Mouse (Mus musculus) liver, embryonic 14.5 days (tissue): ENCODE measurements around the gene Vmn1r39. TPM values are rescaled to one million over a fixed set of nuclear protein-coding genes. Genes with fewer than 3 reads are reported as not detected.
"Not testable (repeated sequence)": the region's sequence is repeated elsewhere in the genome, so short reads cannot be mapped to it uniquely, and the experiment has no call there.

Experiments
- ATAC-seq: fragments of 200-750 bp; cut with Nextera tagmentation; 2 replicates; pipeline ENCODE4 v1.8.0; 2017; ENCODE audit warnings: moderate number of reproducible peaks, mild to moderate bottlenecking, moderate library complexity; ENCODE audit not compliant: insufficient read depth
- DNase-seq, 3 experiments: peaks; one replicate each; pipeline ENCODE4 v3.0.0-alpha.2; 2012 to 2013; ENCODE audit warnings: low read depth in 3 of 3, low spot score in 3 of 3
- H3K27ac ChIP-seq: fragments of 300-500 bp; sonication (generic); 2 replicates; pipeline ENCODE4 v1.5.1; 2014; ENCODE audit warnings: moderate library complexity, mild to moderate bottlenecking, control low read depth, inconsistent platforms
- H3K27me3 ChIP-seq: fragments of 300-500 bp; sonication (generic); 2 replicates; pipeline ENCODE4 v1.6.1; 2014; ENCODE audit warnings: mild to moderate bottlenecking, low read length, moderate library complexity; ENCODE audit not compliant: control insufficient read depth, insufficient read depth
- H3K36me3 ChIP-seq: fragments of 300-500 bp; sonication (generic); replicated peaks from 2 replicates; pipeline ENCODE4 v1.6.1; 2014; ENCODE audit warnings: low read depth; ENCODE audit not compliant: control insufficient read depth, insufficient read depth
- H3K4me1 ChIP-seq, 2 experiments: fragments of 200-500 bp in 1 of 2; fragments of 300-500 bp in 1 of 2; sonication (generic) in 1 of 2; replicated peaks; 2 replicates each; pipeline ENCODE4 v1.6.1; 2012 to 2014; ENCODE audit warnings: antibody characterized with exemption in 1 of 2, inconsistent platforms in 1 of 2, low read length in 1 of 2; ENCODE audit not compliant: control insufficient read depth in 2 of 2, insufficient read depth in 2 of 2
- H3K4me2 ChIP-seq: fragments of 300-500 bp; sonication (generic); 2 replicates; pipeline ENCODE4 v1.6.1; 2014; ENCODE audit warnings: low read depth, mild to moderate bottlenecking, control low read depth, moderate library complexity
- H3K4me3 ChIP-seq, 2 experiments: fragments of 200-500 bp in 1 of 2; fragments of 300-500 bp in 1 of 2; sonication (generic) in 1 of 2; 2 replicates each; pipeline ENCODE4 v1.5.1; 2012 to 2014; ENCODE audit warnings: low read depth in 2 of 2, low read length in 2 of 2, mild to moderate bottlenecking in 2 of 2, control low read depth in 1 of 2, inconsistent platforms in 1 of 2, moderate library complexity in 1 of 2; ENCODE audit not compliant: insufficient read depth in 1 of 2
- H3K9ac ChIP-seq: fragments of 300-500 bp; sonication (generic); replicated peaks from 2 replicates; pipeline ENCODE4 v1.6.1; 2014; ENCODE audit warnings: mild to moderate bottlenecking, control low read depth, moderate library complexity
- H3K9me3 ChIP-seq: fragments of 300-500 bp; sonication (generic); 2 replicates; pipeline ENCODE4 v1.6.1; 2016; ENCODE audit warnings: low read length, mixed read lengths; ENCODE audit not compliant: control insufficient read depth
- CTCF ChIP-seq: IDR thresholded peaks from 2 replicates; pipeline ENCODE4 v1.5.1; 2016; ENCODE audit warnings: antibody characterized with exemption, low read depth, control low read depth
- EP300 ChIP-seq: IDR thresholded peaks from 2 replicates; pipeline ENCODE4 v1.6.1; 2016; ENCODE audit warnings: antibody characterized with exemption, low read depth
- WGBS: fragments of 180-500 bp; shearing (Covaris S2); extraction: QIAGEN DNeasy Blood & Tissue Kit; methylation state at CpG from one replicate; pipeline ENCODE4 v1.1.7; 2014; ENCODE audit not compliant: insufficient replicate concordance; 5-methylcytosine and 5-hydroxymethylcytosine counted together
- polyA plus RNA-seq, 2 experiments: library from polyadenylated mRNA; depleted of rRNA in 1 of 2; stranded (reverse) in 1 of 2; unstranded in 1 of 2; fragments of >200 nt; fragmentation: Nextera tagmentation in 1 of 2; extraction: Ambion mirVana in 1 of 2; gene quantifications; 2 replicates each; pipeline versions ENCODE4 v1.2.1 to v1.2.3; 2012 to 2014

Vmn1r39 gene
- polyA plus RNA-seq, 2 experiments, result not detected

- peak; percentile 44; the same call in 1 of the 2 replicates for TF ChIP-seq CTCF
Observed at GRCm38 (mm10) chr6:66840631-66841030, 30.2 kb upstream of the Vmn1r39 start.

GRCm38 (mm10) chr6:66836932-66837331, 26.5 kb upstream of the Vmn1r39 start:
- DNase-seq, result no peak
- Histone ChIP-seq H3K27ac (no peak overlapping the region), H3K9ac (no peak overlapping the region), H3K9me3 (no peaks in the 10 kb centered on the region), H3K36me3 (no peaks in the 10 kb centered on the region), H3K27me3 (no peaks in the 10 kb centered on the region), H3K4me1 (no peaks in the 10 kb centered on the region), H3K4me2 (no peak overlapping the region), H3K4me3 (no peak overlapping the region)
- TF ChIP-seq CTCF (no peak), EP300 (no peak)
- no peak for ATAC-seq

More at GRCm38 (mm10) chr6:66840631-66841030, 30.2 kb upstream of the Vmn1r39 start:
- not testable (repeated sequence) for H3K27me3 ChIP-seq, H3K9me3 ChIP-seq, H3K9ac ChIP-seq, H3K4me2 ChIP-seq, ATAC-seq, H3K27ac ChIP-seq, H3K4me1 ChIP-seq, H3K4me3 ChIP-seq, H3K36me3 ChIP-seq
- 4% methylated on average over 1 of the region's 1 CpGs for WGBS
- peak in 1 of 3 experiments; percentile 4 for DNase-seq

- H3K9me3 ChIP-seq, result no peaks in the 10 kb centered on the region
- no peak overlapping the region for H3K4me2 ChIP-seq
- no peak overlapping the region for H3K9ac ChIP-seq
- no peaks in the 10 kb centered on the region for H3K27me3 ChIP-seq
- H3K36me3 ChIP-seq, result no peaks in the 10 kb centered on the region
- H3K4me3 ChIP-seq, result no peak overlapping the region
- H3K4me1 ChIP-seq, result no peaks in the 10 kb centered on the region
- DNase-seq, result no peak
- ATAC-seq, result no peak
- H3K27ac ChIP-seq, result no peak overlapping the region
- no peak for TF ChIP-seq CTCF
- TF ChIP-seq EP300, result no peak
- WGBS, result 54% methylated on average over 1 of the region's 1 CpGs
Observed at GRCm38 (mm10) chr6:66806311-66806710, 4.1 kb downstream of the Vmn1r39 start.

- no peak overlapping the region for H3K9ac ChIP-seq
- H3K27me3 ChIP-seq, result no peaks in the 10 kb centered on the region
- no peaks in the 10 kb centered on the region for H3K9me3 ChIP-seq
- WGBS, result 50% methylated on average over 3 of the region's 3 CpGs
- TF ChIP-seq EP300 (no peak), CTCF (no peak)
- no peak overlapping the region for H3K27ac ChIP-seq
- H3K4me1 ChIP-seq, result no peaks in the 10 kb centered on the region
- no peak overlapping the region for H3K4me3 ChIP-seq
- no peak for ATAC-seq
- H3K4me2 ChIP-seq, result no peak overlapping the region
- no peak for DNase-seq
- no peaks in the 10 kb centered on the region for H3K36me3 ChIP-seq
Observed at GRCm38 (mm10) chr6:66805713-66806112, 4.7 kb downstream of the Vmn1r39 start.

GRCm38 (mm10) chr6:66782527-66782926, 27.9 kb downstream of the Vmn1r39 start, which contains the start of gene Vmn1r38:
Gene Vmn1r38 (minus strand): TSS chr6:66782627.
- not testable (repeated sequence) for H3K4me3 ChIP-seq, H3K27me3 ChIP-seq, H3K9ac ChIP-seq, H3K4me1 ChIP-seq, H3K27ac ChIP-seq, H3K36me3 ChIP-seq, ATAC-seq, DNase-seq, H3K9me3 ChIP-seq, H3K4me2 ChIP-seq

Other genes starting within 250 kb of the Vmn1r39 start
- not detected in 2 replicates for gene Vmn1r33, start 192.3 kb downstream of the Vmn1r39 start, polyA plus RNA-seq (2012; rRNA removed)
- not detected in 2 replicates for gene Vmn1r33, start 192.3 kb downstream of the Vmn1r39 start, polyA plus RNA-seq (2014; fragmentation: Nextera tagmentation; extraction: Ambion mirVana)
- gene Vmn1r34, start 166.7 kb downstream of the Vmn1r39 start, polyA plus RNA-seq (2012; rRNA removed), result not detected in 2 replicates
- gene Vmn1r34, start 166.7 kb downstream of the Vmn1r39 start, polyA plus RNA-seq (2014; fragmentation: Nextera tagmentation; extraction: Ambion mirVana), result not detected in 2 replicates
- gene Vmn1r35, start 124.7 kb downstream of the Vmn1r39 start, polyA plus RNA-seq (2012; rRNA removed), result not detected in 2 replicates
- gene Vmn1r35, start 124.7 kb downstream of the Vmn1r39 start, polyA plus RNA-seq (2014; fragmentation: Nextera tagmentation; extraction: Ambion mirVana), result not detected in 2 replicates
- not detected in 2 replicates for gene Vmn1r36, start 91.4 kb downstream of the Vmn1r39 start, polyA plus RNA-seq (2012; rRNA removed)
- gene Vmn1r36, start 91.4 kb downstream of the Vmn1r39 start, polyA plus RNA-seq (2014; fragmentation: Nextera tagmentation; extraction: Ambion mirVana), result not detected in 2 replicates
- not detected in 2 replicates for gene Vmn1r37, start 81.2 kb downstream of the Vmn1r39 start, polyA plus RNA-seq (2012; rRNA removed)
- not detected in 2 replicates for gene Vmn1r37, start 81.2 kb downstream of the Vmn1r39 start, polyA plus RNA-seq (2014; fragmentation: Nextera tagmentation; extraction: Ambion mirVana)
- not detected in 2 replicates for gene Vmn1r38, start 28.0 kb downstream of the Vmn1r39 start, polyA plus RNA-seq (2012; rRNA removed)
- not detected in 2 replicates for gene Vmn1r38, start 28.0 kb downstream of the Vmn1r39 start, polyA plus RNA-seq (2014; fragmentation: Nextera tagmentation; extraction: Ambion mirVana)
- gene Gng12, start 85.8 kb upstream of the Vmn1r39 start, polyA plus RNA-seq (2012; rRNA removed), result 6.0 and 11.6 TPM in 2 replicates
- 30.6 and 32.5 TPM in 2 replicates for gene Gng12, start 85.8 kb upstream of the Vmn1r39 start, polyA plus RNA-seq (2014; fragmentation: Nextera tagmentation; extraction: Ambion mirVana)
- 70.1 and 90.4 TPM in 2 replicates for gene Gadd45a, start 226.8 kb upstream of the Vmn1r39 start, polyA plus RNA-seq (2012; rRNA removed)
- gene Gadd45a, start 226.8 kb upstream of the Vmn1r39 start, polyA plus RNA-seq (2014; fragmentation: Nextera tagmentation; extraction: Ambion mirVana), result 49.8 and 56.8 TPM in 2 replicates